Mouse (Mus musculus): ENCODE results near the gene Gnat2. TPM values are rescaled to one million over a fixed set of nuclear protein-coding genes. Genes with fewer than 3 reads are reported as not detected.

The Gnat2 gene
- polyA plus RNA-seq, 1 experiment: 0.90 TPM

DNA sequence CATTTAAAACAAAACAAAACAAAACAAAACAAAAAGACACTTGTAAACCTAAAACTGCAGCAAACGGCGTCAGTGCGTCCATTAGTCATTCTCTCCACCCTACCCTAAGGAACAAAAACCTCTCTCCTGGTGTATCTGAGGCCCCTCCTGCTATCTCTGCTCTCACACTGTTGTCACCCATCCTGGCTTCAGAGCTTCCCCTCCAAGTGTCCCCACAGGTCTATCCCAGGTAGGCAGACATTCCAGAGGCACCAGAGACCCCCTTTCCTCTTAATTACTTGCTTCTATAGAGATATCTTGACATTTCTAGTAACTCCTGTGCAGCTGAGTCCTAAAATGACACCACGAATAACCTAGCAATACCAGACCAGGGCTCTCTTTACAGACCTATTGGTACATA lies 36.8 kb downstream of the Gnat2 start:
- Histone ChIP-seq H3K4me2 (ENCODE audit: low read depth) (no peak overlapping the region), H3K4me3 (no peak overlapping the region), H3ac (ENCODE audit: control insufficient read depth, insufficient read length) (no peak overlapping the region), H3K27me3 (ENCODE audit: control insufficient read depth, insufficient read depth, insufficient read length) (no peaks in the 10 kb centered on the region), H3K79me2 (ENCODE audit: control insufficient read depth, insufficient read depth) (peaks cover 94% of the 10 kb centered on the region), H3K36me3 (ENCODE audit: control insufficient read depth, insufficient read depth) (no peaks in the 10 kb centered on the region)
- TF ChIP-seq REST (IDR thresholded peaks at IDR 0.05; ENCODE audit: insufficient read depth, insufficient read length) (no peak), E2F4 (IDR thresholded peaks at IDR 0.05; ENCODE audit: insufficient read depth) (no peak), POLR2A (IDR thresholded peaks at IDR 0.05; ENCODE audit: insufficient read length, low read depth) (no peak), SRF (IDR thresholded peaks at IDR 0.05; ENCODE audit: control insufficient read depth, insufficient read length, low read depth) (no peak), TCF3 (IDR thresholded peaks at IDR 0.05; ENCODE audit: insufficient read length, low read depth) (no peak), MAX (IDR thresholded peaks at IDR 0.05; ENCODE audit: low read depth) (no peak), MYOD1 (IDR thresholded peaks at IDR 0.05; ENCODE audit: control insufficient read depth in 1 of 3, insufficient read length in 2 of 3, low read depth in 2 of 3) (no peak), MYOG (IDR thresholded peaks at IDR 0.05; ENCODE audit: control insufficient read depth in 1 of 3, insufficient read depth in 1 of 3, insufficient read length in 2 of 3, low read depth in 2 of 3) (no peak), POLR2AphosphoS2 (IDR thresholded peaks at IDR 0.05; ENCODE audit: insufficient read length, low read depth) (no peak), CEBPB (IDR thresholded peaks at IDR 0.05; ENCODE audit: insufficient read depth, poor library complexity, severe bottlenecking) (no peak), USF1 (IDR thresholded peaks at IDR 0.05; ENCODE audit: low read depth) (no peak), TCF12 (IDR thresholded peaks at IDR 0.05; ENCODE audit: insufficient read depth, poor library complexity, severe bottlenecking) (no peak)

DNA sequence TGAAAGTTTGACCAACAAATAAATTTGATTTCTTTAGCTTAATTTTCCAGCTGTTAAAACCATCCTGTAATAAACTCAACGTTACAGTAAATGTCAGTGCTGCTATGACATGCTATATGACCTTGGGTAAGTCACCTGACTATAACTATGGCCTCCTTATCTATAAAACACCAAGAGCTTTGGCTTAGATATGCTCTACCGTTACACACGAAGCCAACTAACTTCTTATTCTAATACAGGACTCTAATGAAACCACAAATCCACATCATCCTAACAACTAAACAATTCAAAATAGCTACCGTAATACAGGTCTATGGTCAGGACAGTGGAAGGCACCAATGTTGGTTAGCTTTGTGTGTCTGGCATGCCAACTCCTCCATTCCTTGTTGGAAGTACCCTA lies 37.2 kb downstream of the Gnat2 start:
- Histone ChIP-seq H3K36me3 (ENCODE audit: control insufficient read depth, insufficient read depth) (no peaks in the 10 kb centered on the region), H3K27me3 (ENCODE audit: control insufficient read depth, insufficient read depth, insufficient read length) (no peaks in the 10 kb centered on the region), H3K4me3 (no peak overlapping the region), H3ac (ENCODE audit: control insufficient read depth, insufficient read length) (no peak overlapping the region), H3K79me2 (ENCODE audit: control insufficient read depth, insufficient read depth) (peaks cover 98% of the 10 kb centered on the region), H3K4me2 (ENCODE audit: low read depth) (no peak overlapping the region)
- TF ChIP-seq POLR2AphosphoS2 (IDR thresholded peaks at IDR 0.05; ENCODE audit: insufficient read length, low read depth) (no peak), CEBPB (IDR thresholded peaks at IDR 0.05; ENCODE audit: insufficient read depth, poor library complexity, severe bottlenecking) (no peak), REST (IDR thresholded peaks at IDR 0.05; ENCODE audit: insufficient read depth, insufficient read length) (no peak), SRF (IDR thresholded peaks at IDR 0.05; ENCODE audit: control insufficient read depth, insufficient read length, low read depth) (no peak), POLR2A (IDR thresholded peaks at IDR 0.05; ENCODE audit: insufficient read length, low read depth) (no peak), MAX (IDR thresholded peaks at IDR 0.05; ENCODE audit: low read depth) (no peak), MYOD1 (IDR thresholded peaks at IDR 0.05; ENCODE audit: control insufficient read depth in 1 of 3, insufficient read length in 2 of 3, low read depth in 2 of 3) (no peak), USF1 (IDR thresholded peaks at IDR 0.05; ENCODE audit: low read depth) (no peak), TCF12 (IDR thresholded peaks at IDR 0.05; ENCODE audit: insufficient read depth, poor library complexity, severe bottlenecking) (no peak)

DNA sequence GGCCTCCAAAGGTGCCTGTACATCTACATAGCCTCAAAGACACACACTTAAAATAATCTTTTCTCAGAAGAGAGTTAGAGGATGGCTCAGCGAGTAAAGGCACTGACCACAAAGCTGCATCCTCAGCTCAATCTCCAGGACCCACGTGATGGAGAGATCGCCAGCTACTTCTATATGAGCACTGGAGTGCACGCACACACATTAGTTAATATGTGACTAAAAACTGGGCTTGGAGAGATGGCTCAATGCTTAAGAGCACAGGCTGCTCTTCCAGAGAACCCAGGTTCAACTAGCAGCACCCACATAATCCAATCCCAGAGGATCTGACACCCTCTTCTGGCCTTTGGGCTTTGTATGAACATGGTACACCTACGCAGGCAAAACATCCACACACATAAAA lies 38.6 kb downstream of the Gnat2 start:
- Histone ChIP-seq H3ac (ENCODE audit: control insufficient read depth, insufficient read length) (no peak overlapping the region), H3K4me3 (no peak overlapping the region)

DNA sequence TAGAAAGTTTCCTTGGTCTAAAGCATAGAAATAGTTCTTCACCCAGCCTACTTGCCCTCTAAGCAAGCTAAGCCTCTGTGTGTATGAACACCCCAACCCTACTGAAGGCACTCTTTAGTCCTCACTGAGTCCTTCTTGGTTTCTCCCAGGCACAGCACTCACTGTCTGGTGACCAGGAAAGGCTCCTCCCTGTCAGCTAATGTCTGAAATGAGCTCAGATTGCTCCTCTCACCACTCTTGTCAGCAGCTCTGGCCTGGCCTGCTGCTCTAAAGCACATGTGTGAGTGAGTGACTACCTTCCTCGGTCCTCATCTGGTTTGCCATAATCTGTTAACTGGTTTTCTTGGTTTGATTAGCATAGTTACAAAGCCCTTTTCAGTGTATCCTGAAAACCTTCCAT lies 39.2 kb downstream of the Gnat2 start:
- Histone ChIP-seq H3K79me2 (ENCODE audit: control insufficient read depth, insufficient read depth) (peaks cover 99% of the 10 kb centered on the region), H3K27me3 (ENCODE audit: control insufficient read depth, insufficient read depth, insufficient read length) (no peaks in the 10 kb centered on the region), H3K36me3 (ENCODE audit: control insufficient read depth, insufficient read depth) (no peaks in the 10 kb centered on the region), H3ac (ENCODE audit: control insufficient read depth, insufficient read length) (no peak overlapping the region), H3K4me2 (ENCODE audit: low read depth) (no peak overlapping the region), H3K4me3 (no peak overlapping the region)
- no peak for TF ChIP-seq MAX (IDR thresholded peaks at IDR 0.05; ENCODE audit: low read depth)
- TF ChIP-seq POLR2A (IDR thresholded peaks at IDR 0.05; ENCODE audit: insufficient read length, low read depth): no peak
- no peak for TF ChIP-seq REST (IDR thresholded peaks at IDR 0.05; ENCODE audit: insufficient read depth, insufficient read length)
- TF ChIP-seq CEBPB (IDR thresholded peaks at IDR 0.05; ENCODE audit: insufficient read depth, poor library complexity, severe bottlenecking): no peak
- TF ChIP-seq MYOD1 (IDR thresholded peaks at IDR 0.05; ENCODE audit: control insufficient read depth in 1 of 3, insufficient read length in 2 of 3, low read depth in 2 of 3): no peak
- TF ChIP-seq USF1 (IDR thresholded peaks at IDR 0.05; ENCODE audit: low read depth): no peak
- no peak for TF ChIP-seq E2F4 (IDR thresholded peaks at IDR 0.05; ENCODE audit: insufficient read depth)
- TF ChIP-seq TCF12 (IDR thresholded peaks at IDR 0.05; ENCODE audit: insufficient read depth, poor library complexity, severe bottlenecking): no peak
- TF ChIP-seq MYOG (IDR thresholded peaks at IDR 0.05; ENCODE audit: control insufficient read depth in 1 of 3, insufficient read depth in 1 of 3, insufficient read length in 2 of 3, low read depth in 2 of 3): no peak
- no peak for TF ChIP-seq TCF3 (IDR thresholded peaks at IDR 0.05; ENCODE audit: insufficient read length, low read depth)
- TF ChIP-seq SRF (IDR thresholded peaks at IDR 0.05; ENCODE audit: control insufficient read depth, insufficient read length, low read depth): no peak
- no peak for TF ChIP-seq POLR2AphosphoS2 (IDR thresholded peaks at IDR 0.05; ENCODE audit: insufficient read length, low read depth)

More for the DNA sequence above, 38.6 kb downstream of the Gnat2 start:
- Histone ChIP-seq H3K27me3 (ENCODE audit: control insufficient read depth, insufficient read depth, insufficient read length) (no peaks in the 10 kb centered on the region), H3K4me2 (ENCODE audit: low read depth) (no peak overlapping the region), H3K36me3 (ENCODE audit: control insufficient read depth, insufficient read depth) (no peaks in the 10 kb centered on the region), H3K79me2 (ENCODE audit: control insufficient read depth, insufficient read depth) (peaks cover 99% of the 10 kb centered on the region)
- TF ChIP-seq REST (IDR thresholded peaks at IDR 0.05; ENCODE audit: insufficient read depth, insufficient read length): no peak
- TF ChIP-seq SRF (IDR thresholded peaks at IDR 0.05; ENCODE audit: control insufficient read depth, insufficient read length, low read depth): no peak
- no peak for TF ChIP-seq MAX (IDR thresholded peaks at IDR 0.05; ENCODE audit: low read depth)
- no peak for TF ChIP-seq MYOG (IDR thresholded peaks at IDR 0.05; ENCODE audit: control insufficient read depth in 1 of 3, insufficient read depth in 1 of 3, insufficient read length in 2 of 3, low read depth in 2 of 3)
- no peak for TF ChIP-seq CEBPB (IDR thresholded peaks at IDR 0.05; ENCODE audit: insufficient read depth, poor library complexity, severe bottlenecking)
- no peak for TF ChIP-seq TCF12 (IDR thresholded peaks at IDR 0.05; ENCODE audit: insufficient read depth, poor library complexity, severe bottlenecking)
- no peak for TF ChIP-seq POLR2AphosphoS2 (IDR thresholded peaks at IDR 0.05; ENCODE audit: insufficient read length, low read depth)
- no peak for TF ChIP-seq USF1 (IDR thresholded peaks at IDR 0.05; ENCODE audit: low read depth)
- TF ChIP-seq POLR2A (IDR thresholded peaks at IDR 0.05; ENCODE audit: insufficient read length, low read depth): no peak
- no peak for TF ChIP-seq MYOD1 (IDR thresholded peaks at IDR 0.05; ENCODE audit: control insufficient read depth in 1 of 3, insufficient read length in 2 of 3, low read depth in 2 of 3)
- no peak for TF ChIP-seq TCF3 (IDR thresholded peaks at IDR 0.05; ENCODE audit: insufficient read length, low read depth)
- no peak for TF ChIP-seq E2F4 (IDR thresholded peaks at IDR 0.05; ENCODE audit: insufficient read depth)

Data from myocyte (in vitro differentiated cells).